Mouse (Mus musculus): ENCODE measurements around the gene Aqp8.

DNA sequence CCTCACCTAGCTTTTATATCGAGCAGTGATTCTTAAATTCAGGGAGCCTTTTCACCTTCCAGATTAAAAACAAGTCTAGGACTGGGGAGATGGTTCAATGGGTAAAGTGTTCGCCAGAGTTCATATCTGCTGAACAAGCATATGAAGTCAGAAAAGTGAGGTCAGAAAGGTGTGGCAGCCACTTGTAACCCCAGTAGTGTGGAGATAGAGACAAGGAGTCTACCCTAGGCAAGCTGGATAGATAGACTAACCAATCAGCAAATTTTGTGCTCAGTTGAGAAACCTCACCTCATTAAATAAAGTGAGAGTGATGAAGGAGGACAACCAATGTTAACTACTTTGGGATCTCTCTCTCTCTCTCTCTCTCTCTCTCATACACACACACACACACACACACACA is 11.6 kb upstream of the Aqp8 start:
- no peak for TF ChIP-seq GATA1 (IDR thresholded peaks at IDR 0.05; ENCODE audit: borderline replicate concordance, low read length)
- no peak for TF ChIP-seq FLI1 (IDR thresholded peaks at IDR 0.05; ENCODE audit: low read length)

Measured in megakaryocyte, embryonic 14.5 days (primary cell).